Mouse (Mus musculus) cerebellum, adult 8-10 months (tissue): ENCODE data around the gene Tox3.
A peak's percentile ranks its signal among the peaks of the same experiment; 100 is the strongest.

Experiments
- DNase-seq: peaks from one replicate; pipeline ENCODE4 v3.0.0; 2022

The Tox3 gene

GRCm38 (mm10) chr8:90323824-90324223 is 24.3 kb downstream of the Tox3 start:
- no peak for DNase-seq

- DNase-seq, result no peak
Measured at GRCm38 (mm10) chr8:90322701-90323439, 25.3 kb downstream of the Tox3 start.

- DNase-seq, result no peak
Measured at GRCm38 (mm10) chr8:90321255-90321654, 26.9 kb downstream of the Tox3 start.

- DNase-seq, result no peak
Measured at GRCm38 (mm10) chr8:90314312-90314711, 33.8 kb downstream of the Tox3 start.

- DNase-seq, result no peak
Measured at GRCm38 (mm10) chr8:90302951-90303350, 45.2 kb downstream of the Tox3 start.

- DNase-seq, result no peak
Measured at GRCm38 (mm10) chr8:90302252-90302651, 45.9 kb downstream of the Tox3 start.

GRCm38 (mm10) chr8:90301543-90301942 is 46.6 kb downstream of the Tox3 start:
- no peak for DNase-seq

GRCm38 (mm10) chr8:90300973-90301372 is 47.2 kb downstream of the Tox3 start:
- no peak for DNase-seq

GRCm38 (mm10) chr8:90294061-90294460 is 54.1 kb downstream of the Tox3 start:
- no peak for DNase-seq

GRCm38 (mm10) chr8:90290811-90291210 is 57.3 kb downstream of the Tox3 start:
- DNase-seq, result no peak

GRCm38 (mm10) chr8:90276722-90277121 is 71.4 kb downstream of the Tox3 start:
- DNase-seq, result no peak

GRCm38 (mm10) chr8:90273182-90273581 is 75.0 kb downstream of the Tox3 start:
- DNase-seq, result no peak

- no peak for DNase-seq
Measured at GRCm38 (mm10) chr8:90271920-90272319, 76.2 kb downstream of the Tox3 start.

- no peak for DNase-seq
Measured at GRCm38 (mm10) chr8:90267698-90268256, 80.4 kb downstream of the Tox3 start.

- DNase-seq, result no peak
Measured at GRCm38 (mm10) chr8:90266986-90267385, 81.2 kb downstream of the Tox3 start.

- no peak for DNase-seq
Measured at GRCm38 (mm10) chr8:90266239-90266638, 81.9 kb downstream of the Tox3 start.

- DNase-seq, result no peak
Measured at GRCm38 (mm10) chr8:90254158-90254867, 93.8 kb downstream of the Tox3 start.

GRCm38 (mm10) chr8:90246357-90246756 is 101.8 kb downstream of the Tox3 start:
- DNase-seq, result no peak

GRCm38 (mm10) chr8:90245828-90246227 is 102.3 kb downstream of the Tox3 start:
- no peak for DNase-seq

- no peak for DNase-seq
Measured at GRCm38 (mm10) chr8:90245187-90245586, 103.0 kb downstream of the Tox3 start.

GRCm38 (mm10) chr8:90244458-90245145 is 103.5 kb downstream of the Tox3 start:
- DNase-seq, result peak; percentile 38

- no peak for DNase-seq
Measured at GRCm38 (mm10) chr8:90243957-90244356, 104.2 kb downstream of the Tox3 start.

- no peak for DNase-seq
Measured at GRCm38 (mm10) chr8:90242351-90242750, 105.8 kb downstream of the Tox3 start.

- DNase-seq, result no peak
Measured at GRCm38 (mm10) chr8:90241461-90241860, 106.7 kb downstream of the Tox3 start.
